Mouse (Mus musculus) hindbrain, embryonic 10.5 days (tissue): ENCODE results near the gene Rai14. TPM values are rescaled to one million over a fixed set of nuclear protein-coding genes. Genes with fewer than 3 reads are reported as not detected.

Source experiments
- polyA plus RNA-seq: library from polyadenylated mRNA; unstranded; fragments of >200 nt; fragmentation: Nextera tagmentation; extraction: Ambion mirVana; gene quantifications from 2 replicates; pipeline ENCODE4 v1.2.1, GENCODE M21; 2016

The Rai14 gene
- polyA plus RNA-seq, 1 experiment from 2014 or later: 72.2 TPM

Other genes starting within 250 kb of the Rai14 start
- gene Dnajc21, start 244.1 kb downstream of the Rai14 start, polyA plus RNA-seq: 10.6 and 13.9 TPM in 2 replicates
- 113 and 115 TPM in 2 replicates for gene Brix1, start 228.7 kb downstream of the Rai14 start, polyA plus RNA-seq
- gene Rad1, start 228.6 kb downstream of the Rai14 start, polyA plus RNA-seq: 44.3 and 50.8 TPM in 2 replicates
- gene Ttc23l, start 156.0 kb downstream of the Rai14 start, polyA plus RNA-seq: not detected in 2 replicates
- gene C1qtnf3, start 237.7 kb upstream of the Rai14 start, polyA plus RNA-seq: 2.9 and 5.0 TPM in 2 replicates